26 mouse cellular contexts compared by ENCODE assay signal in the genomic region with DNA sequence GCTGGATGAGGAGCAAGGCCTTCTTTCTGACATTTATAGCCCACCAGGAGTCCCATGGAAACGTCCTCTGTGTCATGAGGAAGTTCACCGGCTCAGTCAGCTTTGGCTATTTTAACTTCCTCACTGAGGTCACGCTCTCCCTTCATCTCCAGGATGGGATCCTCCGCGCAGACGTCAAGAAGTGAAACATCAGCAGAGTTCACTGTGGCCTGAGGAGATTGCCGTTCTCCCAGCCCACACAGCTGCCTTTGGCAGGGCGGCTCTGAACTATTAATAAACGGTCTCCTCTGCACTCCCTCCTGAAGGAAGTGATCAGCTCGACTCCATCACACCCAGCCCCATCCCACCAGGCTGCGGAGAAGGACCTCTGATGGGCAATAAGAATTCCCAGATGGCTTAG. TPM values are rescaled to one million over a fixed set of nuclear protein-coding genes. Genes with fewer than 3 reads are reported as not detected.
A peak's percentile ranks its signal among the peaks of the same experiment; 100 is the strongest.
DNase-seq lines count a peak whose midpoint lies in the region; ATAC-seq and TF ChIP-seq lines count a peak whose summit lies in the region.
"Had no signal": no experiment of that assay in that cellular context is flagged by ENCODE, and none has a peak within 500 bp of the region (broad histone marks: within the 10 kb centered on the region; RNA-seq: fewer than 3 reads in every experiment).

No protein-coding gene starts in this region.

- TF ChIP-seq CTCF in kidney, postnatal 0 days (IDR thresholded peaks at IDR 0.05; ENCODE audit: low read depth): no peak
- no peak for TF ChIP-seq CTCF in lung, embryonic 14.5 days (IDR thresholded peaks at IDR 0.05; ENCODE audit: low read depth)

- no peak for ATAC-seq in kidney, postnatal 0 days (replicated peaks; ENCODE audit: low FRiP score, low read depth)
- no peak for ATAC-seq in lung, embryonic 14.5 days (ENCODE audit: insufficient read depth)
- ATAC-seq in megakaryocyte-erythroid progenitor cell, adult 5-6 weeks (replicated peaks; ENCODE audit: low FRiP score, low TSS enrichment, poor library complexity, severe bottlenecking): no peak
- ATAC-seq: forebrain, embryonic 16.5 days; hindbrain, embryonic 16.5 days had no signal

- no peaks in the 10 kb centered on the region for H3K4me1 ChIP-seq in kidney, postnatal 0 days (replicated peaks; ENCODE audit: insufficient read depth, low read length)
- no peaks in the 10 kb centered on the region for H3K4me1 ChIP-seq in lung, embryonic 14.5 days (ENCODE audit: insufficient read depth)
- H3K4me1 ChIP-seq: embryonic facial prominence, embryonic 12.5 days; limb, embryonic 13.5 days; stomach, embryonic 15.5 days had no signal

- H3K9ac ChIP-seq in kidney, postnatal 0 days (ENCODE audit: low read depth, low read length): no peak overlapping the region
- no peak overlapping the region for H3K9ac ChIP-seq in lung, embryonic 14.5 days
- H3K9ac ChIP-seq: embryonic facial prominence, embryonic 12.5 days; limb, embryonic 13.5 days; stomach, embryonic 15.5 days had no signal

- DNase-seq in gastrocnemius, adult 18-20 months (ENCODE audit: low spot score): peak; percentile 14
- DNase-seq in gastrocnemius, adult 8-10 months (ENCODE audit: low spot score in 2 of 2): no peak
- peak; percentile 29 for DNase-seq in kidney, postnatal 0 days (ENCODE audit: low spot score)
- no peak for DNase-seq in kidney, adult 9 months
- peak; percentile 35 for DNase-seq in lung, embryonic 14.5 days
- DNase-seq in lung, postnatal 25 days (ENCODE audit: low spot score): no peak
- DNase-seq in skeletal muscle tissue, adult 2 months (ENCODE audit: low read depth, low spot score): peak; percentile 29
- DNase-seq: adrenal gland, adult 2 months; cerebellum, adult 2 months; kidney, adult 11 months; thymus, adult 2 months had no signal

- no peaks in the 10 kb centered on the region for H3K36me3 ChIP-seq in kidney, postnatal 0 days (ENCODE audit: insufficient read depth, low read length)
- no peaks in the 10 kb centered on the region for H3K36me3 ChIP-seq in lung, embryonic 14.5 days (ENCODE audit: insufficient read depth)
- H3K36me3 ChIP-seq: embryonic facial prominence, embryonic 12.5 days; limb, embryonic 13.5 days; stomach, embryonic 15.5 days had no signal

- H3K27ac ChIP-seq in kidney, postnatal 0 days: no peak overlapping the region
- H3K27ac ChIP-seq in lung, embryonic 14.5 days (ENCODE audit: low read depth): no peak overlapping the region
- H3K27ac ChIP-seq: embryonic facial prominence, embryonic 12.5 days; limb, embryonic 13.5 days; stomach, embryonic 15.5 days had no signal

- H3K9me3 ChIP-seq in kidney, postnatal 0 days (replicated peaks; ENCODE audit: low read length): no peaks in the 10 kb centered on the region
- H3K9me3 ChIP-seq in lung, embryonic 14.5 days (ENCODE audit: low read depth, low read length): no peaks in the 10 kb centered on the region
- H3K9me3 ChIP-seq: stomach, embryonic 15.5 days had no signal

- no peak overlapping the region for H3K4me3 ChIP-seq in kidney, postnatal 0 days (replicated peaks; ENCODE audit: low read depth, low read length)
- no peak overlapping the region for H3K4me3 ChIP-seq in lung, embryonic 14.5 days (ENCODE audit: low read depth, low read length)
- H3K4me3 ChIP-seq: embryonic facial prominence, embryonic 12.5 days; limb, embryonic 13.5 days; stomach, embryonic 15.5 days had no signal

- no peaks in the 10 kb centered on the region for H3K27me3 ChIP-seq in kidney, postnatal 0 days (ENCODE audit: insufficient read depth, low read length)
- no peaks in the 10 kb centered on the region for H3K27me3 ChIP-seq in lung, embryonic 14.5 days (ENCODE audit: insufficient read depth, low read length)
- H3K27me3 ChIP-seq: embryonic facial prominence, embryonic 12.5 days; limb, embryonic 13.5 days; stomach, embryonic 15.5 days had no signal

- 15% methylated on average over 11 of the region's 11 CpGs for WGBS in kidney, postnatal 0 days
- WGBS in lung, embryonic 14.5 days: 34% methylated on average over 11 of the region's 11 CpGs

- H3K4me2 ChIP-seq in kidney, postnatal 0 days (ENCODE audit: low read length): no peak overlapping the region
- H3K4me2 ChIP-seq in lung, embryonic 14.5 days: no peak overlapping the region
- H3K4me2 ChIP-seq: embryonic facial prominence, embryonic 12.5 days; limb, embryonic 13.5 days; stomach, embryonic 15.5 days had no signal

RNA-seq across cellular contexts. Expression of gene Aym1, which starts 45.6 kb away (rescaled TPM):
- not detected for total RNA-seq in gastrocnemius, adult 18-20 months (2021)
- total RNA-seq in gastrocnemius, adult 8-10 months (2022): not detected
- polyA plus RNA-seq in kidney, postnatal 0 days (2015; fragmentation: Nextera tagmentation; extraction: Ambion mirVana): not detected in 2 replicates
- not detected in 2 replicates for polyA plus RNA-seq in lung, embryonic 14.5 days (2014; fragmentation: Nextera tagmentation; extraction: Ambion mirVana)
- total RNA-seq in megakaryocyte-erythroid progenitor cell, adult 5-6 weeks (2014; fragmentation: Nextera tagmentation): not detected in 2 replicates
- not detected in 2 replicates for total RNA-seq in megakaryocyte-erythroid progenitor cell, adult 5-6 weeks (2017)
- total RNA-seq: adrenal gland, adult 2 months; CH12.LX; gastrocnemius, postnatal 4 days; layer of hippocampus, postnatal 14 days; left cerebral cortex, postnatal 10 days; midbrain, postnatal 0 days had no signal
- polyA plus RNA-seq: adrenal gland, adult 2 months; cerebellum, adult 2 months; embryonic facial prominence, embryonic 12.5 days; forebrain, embryonic 16.5 days; heart, postnatal 0 days; hindbrain, embryonic 16.5 days; limb, embryonic 13.5 days; liver, embryonic 16.5 days; midbrain, postnatal 0 days; neural tube, embryonic 11.5 days; spleen, adult 2 months; stomach, embryonic 15.5 days; thymus, adult 2 months had no signal

Comparison
In these comparisons a context has a peak if more than half of its experiments do, and no peak if none do; other contexts are left out.
1. DNase-seq: peak in gastrocnemius, adult 18-20 months (single experiment), kidney, postnatal 0 days (single experiment), lung, embryonic 14.5 days (single experiment) and skeletal muscle tissue, adult 2 months (single experiment); none in gastrocnemius, adult 8-10 months (0 of 2), kidney, adult 9 months (single experiment) and lung, postnatal 25 days (single experiment).